Mouse (Mus musculus) embryo, embryonic 9.5 days (tissue): ENCODE data around the gene Ddx42.

Source experiments
- DNase-seq: peaks from one replicate; pipeline ENCODE4 v3.0.0-alpha.2; 2017; ENCODE audit errors: extremely low spot score

Ddx42 gene

DNA sequence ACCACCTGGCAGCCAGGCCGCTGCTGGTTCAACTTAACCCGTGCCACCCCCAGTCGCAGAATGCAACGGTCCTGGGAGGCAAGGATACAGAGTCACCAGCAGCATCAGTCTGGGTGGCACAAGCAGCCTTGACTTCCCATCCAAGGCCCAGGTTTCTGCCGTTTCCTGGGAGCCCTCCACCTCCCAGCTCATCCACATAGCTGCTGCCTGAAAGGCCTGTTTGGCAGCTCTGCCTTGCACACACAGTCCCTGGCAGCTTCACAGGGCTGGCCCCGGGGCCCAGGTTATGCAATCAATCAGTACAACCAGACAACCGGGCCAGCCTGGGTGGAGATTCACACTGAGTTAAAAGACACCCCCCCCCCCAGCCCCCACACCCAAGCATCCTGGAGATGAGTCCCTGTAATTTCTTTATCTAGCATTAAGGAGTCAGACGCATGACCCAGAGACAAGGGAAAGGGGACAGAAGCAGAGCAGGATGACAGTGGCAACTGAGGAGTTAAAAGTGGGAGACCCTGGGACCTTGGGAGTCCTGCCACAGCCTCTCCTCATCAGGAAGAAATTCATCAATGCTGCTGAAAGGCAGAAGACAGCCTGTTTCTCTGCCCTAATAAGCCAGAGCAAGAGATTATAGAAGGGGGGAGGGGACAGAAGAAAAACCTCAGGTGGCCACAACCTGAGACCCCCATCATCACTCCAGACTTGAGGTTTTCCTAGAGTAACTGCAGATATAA is 51.8 kb downstream of the Ddx42 start:
- DNase-seq: peak; percentile 60

DNA sequence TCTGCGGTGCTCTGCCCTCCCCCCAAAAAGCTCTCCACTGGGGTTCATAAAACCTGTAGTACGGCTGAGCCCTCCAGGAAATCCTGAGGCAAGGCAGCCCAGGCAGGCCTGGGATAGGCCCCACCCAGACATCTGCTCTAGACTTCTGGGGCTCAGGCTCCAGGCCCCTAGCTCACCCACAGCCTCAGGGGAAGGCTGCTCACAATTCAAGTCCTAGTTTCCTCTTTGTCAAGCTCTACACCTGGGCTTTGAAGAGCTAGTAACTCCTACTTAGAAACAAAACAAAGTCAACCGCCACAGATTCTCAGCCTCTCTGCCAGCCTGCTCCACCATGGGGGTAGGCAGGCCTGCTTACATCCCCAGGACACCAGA is 52.3 kb downstream of the Ddx42 start:
- DNase-seq: peak; percentile 40

DNA sequence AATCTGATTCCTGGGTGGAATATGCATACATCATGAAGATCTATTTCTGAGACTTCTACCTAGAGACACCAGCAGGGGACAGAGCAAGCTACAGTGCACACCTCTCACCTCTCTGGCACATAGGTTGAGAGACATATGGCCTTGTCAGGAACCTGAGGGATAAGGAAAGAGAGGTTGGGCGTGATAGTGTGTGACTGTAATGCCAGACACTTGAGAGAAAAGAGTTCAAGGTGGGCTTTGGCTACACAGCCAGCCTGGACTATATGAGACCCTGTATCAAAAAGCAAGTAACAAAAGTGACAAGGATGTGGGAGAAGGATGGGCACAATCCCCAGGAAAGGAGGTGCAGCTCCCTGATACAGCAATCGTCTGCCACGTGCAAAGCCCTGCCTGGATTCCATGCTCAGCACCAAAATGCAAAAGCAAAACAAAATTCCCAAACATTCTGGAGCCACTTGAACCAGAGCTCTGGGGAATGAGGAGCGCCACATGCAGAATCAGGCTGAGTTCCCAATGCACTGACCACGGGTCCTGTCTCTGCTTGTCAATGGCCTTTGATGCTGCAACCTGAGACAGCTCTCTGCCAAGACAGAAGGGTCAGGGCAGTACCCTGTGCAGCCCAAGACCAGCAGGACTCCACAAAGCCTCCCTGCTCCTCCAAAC is 54.5 kb downstream of the Ddx42 start:
- DNase-seq: peak; percentile 36

DNA sequence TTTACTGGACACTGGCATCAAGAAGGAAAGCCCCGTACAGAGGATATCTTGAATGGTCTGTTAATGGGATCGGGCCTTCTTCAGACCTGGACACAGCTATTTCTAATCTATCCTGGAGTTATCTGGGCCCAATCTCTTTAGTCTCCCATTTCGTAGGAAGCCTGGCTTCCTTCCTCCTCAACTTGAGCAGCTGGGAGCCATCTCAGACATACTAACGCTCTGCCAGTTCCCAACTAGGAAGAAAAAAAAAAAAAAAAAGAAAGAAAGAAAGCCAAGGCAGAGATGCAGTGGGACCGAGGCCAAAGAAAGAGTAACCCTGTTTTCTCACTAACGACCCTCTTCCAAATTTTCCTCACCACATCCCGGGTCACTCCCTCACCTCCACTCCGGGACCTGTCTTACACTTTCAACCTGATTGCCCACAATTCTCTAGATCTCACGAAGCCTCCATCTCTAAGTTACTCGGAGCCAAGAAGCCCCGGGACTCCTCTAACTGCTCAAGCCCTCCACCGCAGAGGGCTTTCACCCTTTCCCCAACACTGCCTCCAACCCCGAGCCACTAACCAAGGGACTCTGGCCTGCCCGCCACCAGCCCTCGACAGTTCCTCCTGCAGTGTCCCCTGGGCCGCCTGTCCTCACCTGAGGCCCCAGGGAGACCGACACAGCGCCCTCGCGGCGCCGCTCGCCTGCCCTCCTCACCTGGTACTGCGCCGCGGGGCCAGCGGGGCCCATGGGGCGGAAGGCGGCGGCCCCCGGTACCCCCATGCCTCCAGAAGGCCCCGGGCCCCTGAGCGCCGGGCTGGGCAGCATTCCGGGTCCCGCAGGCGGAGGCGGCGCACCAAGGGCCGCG is 55.3 kb downstream of the Ddx42 start:
- no peak for DNase-seq

DNA sequence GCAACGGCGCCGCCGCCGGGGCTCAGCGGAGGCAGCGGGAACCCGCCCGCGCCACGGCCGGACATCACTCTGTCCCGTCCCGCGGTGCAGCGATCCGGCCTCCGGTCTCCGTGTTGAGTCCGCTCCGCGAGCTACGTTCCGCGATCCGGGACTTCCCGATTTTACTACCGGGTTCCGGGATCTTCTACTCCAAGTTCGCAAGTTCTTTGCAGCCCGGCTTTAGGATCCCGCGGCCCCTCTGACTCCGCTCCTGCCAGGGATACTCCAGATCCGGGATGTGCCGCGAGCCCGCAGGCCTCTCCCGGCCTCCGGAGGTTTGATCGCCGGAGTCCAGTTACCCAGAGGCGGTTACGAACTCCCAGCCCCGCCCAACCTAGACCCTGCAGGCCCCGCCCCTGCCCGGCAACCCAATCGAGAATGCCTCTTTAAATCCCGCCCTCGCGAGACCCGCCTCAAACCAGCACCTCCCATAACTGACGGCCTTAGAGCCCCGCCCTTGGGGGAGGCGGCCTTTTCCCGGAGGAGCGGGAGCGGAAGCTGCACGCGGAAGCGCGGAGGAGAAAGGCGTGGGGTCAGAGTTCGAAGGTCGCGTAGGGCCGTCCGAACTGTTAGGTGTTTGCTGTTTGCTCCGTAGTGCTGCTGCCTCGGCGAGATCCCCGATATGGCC is 56.1 kb downstream of the Ddx42 start, which contains the start of gene Smarcd2:
Gene Smarcd2 (minus strand): TSS at position 329 of the 667 bp plus-strand sequence.
- DNase-seq: peak; percentile 100

DNA sequence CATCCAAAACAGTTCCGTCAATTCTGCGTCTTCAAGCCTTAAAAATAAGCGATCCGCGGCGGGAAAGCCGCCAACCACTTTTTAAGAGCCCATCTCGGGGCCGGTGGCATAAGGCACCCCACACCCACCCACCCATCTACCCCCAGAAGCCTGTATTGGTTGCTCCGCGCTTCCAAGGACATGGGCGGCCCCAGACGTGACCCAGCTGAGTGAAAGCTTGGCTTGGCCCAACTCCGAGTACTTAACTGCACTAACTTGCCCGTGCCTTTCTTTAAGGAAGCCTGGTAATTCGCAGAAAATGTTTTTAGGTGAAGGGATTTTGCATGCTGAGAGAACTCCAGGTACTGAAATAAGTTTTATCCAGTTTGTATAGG is 56.6 kb downstream of the Ddx42 start:
- no peak for DNase-seq

DNA sequence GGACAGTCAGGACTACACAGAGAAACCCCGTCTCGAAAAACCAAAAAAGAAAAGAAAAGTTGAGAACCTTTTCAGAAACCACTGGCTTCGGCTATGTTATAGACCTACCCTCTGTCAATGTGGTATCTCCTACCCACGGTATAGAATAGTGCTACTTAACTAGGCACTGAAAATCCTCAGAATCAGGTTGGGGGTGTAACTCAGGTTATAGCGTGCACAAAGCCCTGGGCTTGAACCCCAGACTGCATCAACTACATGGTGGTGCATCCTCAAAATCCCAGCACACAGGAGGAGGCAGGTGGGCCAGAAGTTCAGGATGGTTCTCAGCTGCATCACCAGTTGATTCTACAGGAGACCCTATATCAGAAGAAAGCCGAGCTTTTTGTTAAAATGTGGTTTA is 57.1 kb downstream of the Ddx42 start:
- no peak for DNase-seq

DNA sequence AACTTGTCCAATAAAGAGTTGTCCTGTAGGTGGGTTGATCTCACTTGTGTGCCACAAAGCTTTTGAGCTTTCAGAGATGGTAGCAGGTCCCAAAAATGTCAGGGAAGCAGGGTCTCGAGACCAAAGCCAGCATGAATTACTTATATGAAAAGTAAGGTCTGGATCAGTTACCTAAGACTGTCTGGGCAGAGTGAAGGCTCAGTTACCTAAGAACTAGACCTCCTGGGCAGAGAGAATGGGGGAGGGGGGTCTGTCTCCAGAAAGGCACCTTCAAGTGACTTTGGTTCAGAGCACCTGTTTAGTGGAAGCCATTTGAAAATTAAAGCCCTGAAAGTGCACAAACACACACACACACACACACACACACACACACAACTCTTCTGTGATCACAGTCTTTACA is 57.6 kb downstream of the Ddx42 start:
- DNase-seq: no peak

DNA sequence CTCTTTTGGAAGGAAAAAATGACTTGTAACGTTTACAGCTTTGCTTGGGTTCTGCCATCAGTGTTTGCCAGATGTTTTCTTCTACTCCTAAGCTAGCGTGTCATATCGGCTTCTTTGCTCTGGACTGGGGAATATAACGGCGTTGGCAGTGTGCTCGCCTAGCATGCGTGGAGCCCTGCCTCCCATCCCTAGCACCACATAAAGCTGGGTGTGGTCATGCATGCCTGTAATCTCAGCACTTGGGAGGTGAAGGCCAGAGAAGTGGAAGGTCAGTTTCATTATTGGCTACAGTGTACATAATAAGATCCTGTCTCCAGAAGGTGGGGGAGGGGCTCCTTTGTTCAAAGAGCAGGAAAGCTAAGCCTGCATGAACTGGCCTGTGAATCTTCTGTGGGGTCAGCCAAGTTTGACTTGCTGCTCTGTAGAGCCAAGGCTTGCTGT is 58.3 kb downstream of the Ddx42 start:
- no peak for DNase-seq

DNA sequence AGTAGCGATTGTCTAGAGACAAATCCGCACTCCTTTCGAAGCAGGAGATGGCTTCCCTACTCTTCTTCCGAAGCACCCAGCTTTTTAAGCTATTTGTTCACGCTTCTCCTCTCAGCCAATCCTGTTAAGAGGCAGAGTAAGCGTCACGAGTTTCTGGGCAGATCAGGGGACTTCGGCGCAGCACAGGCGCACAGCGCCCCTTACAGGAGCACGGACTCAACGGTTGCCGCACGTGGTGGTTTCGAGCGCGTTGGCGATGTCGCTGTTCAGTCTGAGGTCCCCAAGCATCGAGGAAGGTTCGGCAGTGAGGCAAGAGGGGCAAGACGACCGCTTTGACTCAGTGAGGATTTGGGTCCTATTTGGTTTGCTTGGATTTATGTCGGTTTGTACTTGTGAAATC is 59.7 kb downstream of the Ddx42 start, which contains the start of gene Tcam1:
Gene Tcam1 (plus strand): TSS at position 219 of the 400 bp plus-strand sequence.
- DNase-seq: peak; percentile 92

DNA sequence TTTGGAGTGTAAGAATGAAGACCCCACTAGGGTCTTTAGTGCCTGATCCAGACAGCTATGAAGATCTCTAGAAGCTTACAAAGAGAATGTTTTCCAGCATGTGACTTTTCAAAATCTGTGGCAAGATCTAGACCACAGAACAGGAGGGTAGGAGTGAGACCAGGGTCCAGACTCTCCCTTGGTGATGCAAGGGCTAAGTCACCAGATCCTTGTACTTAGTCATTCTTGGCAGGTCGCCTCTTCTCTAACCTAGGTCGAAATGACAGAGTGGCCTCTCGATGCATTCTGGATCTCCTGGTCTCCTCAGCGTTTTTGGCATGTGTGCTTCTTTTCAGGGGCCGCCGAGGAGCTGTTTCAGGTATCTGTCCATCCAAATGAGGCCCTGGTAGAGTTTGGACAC is 65.7 kb downstream of the Ddx42 start:
- no peak for DNase-seq

DNA sequence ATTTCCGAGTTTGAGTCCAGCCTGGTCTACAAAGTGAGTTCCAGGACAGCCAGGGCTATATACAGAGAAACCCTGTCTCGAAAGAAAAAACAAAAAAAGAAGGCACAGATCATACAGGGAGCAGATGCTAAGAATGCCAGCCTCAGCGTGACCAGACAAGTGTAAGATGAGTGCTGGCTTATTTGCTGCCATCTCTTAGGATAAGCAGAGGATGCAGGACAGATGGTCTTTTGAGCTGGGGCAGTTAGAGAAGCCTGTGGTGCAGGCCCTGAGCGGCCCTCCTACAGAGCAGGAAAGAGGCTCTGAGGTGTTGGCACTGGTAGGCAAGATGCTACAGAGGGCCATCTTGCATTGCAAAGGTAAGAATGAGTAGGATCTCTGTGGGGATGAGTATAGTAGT is 66.6 kb downstream of the Ddx42 start:
- DNase-seq: no peak

DNA sequence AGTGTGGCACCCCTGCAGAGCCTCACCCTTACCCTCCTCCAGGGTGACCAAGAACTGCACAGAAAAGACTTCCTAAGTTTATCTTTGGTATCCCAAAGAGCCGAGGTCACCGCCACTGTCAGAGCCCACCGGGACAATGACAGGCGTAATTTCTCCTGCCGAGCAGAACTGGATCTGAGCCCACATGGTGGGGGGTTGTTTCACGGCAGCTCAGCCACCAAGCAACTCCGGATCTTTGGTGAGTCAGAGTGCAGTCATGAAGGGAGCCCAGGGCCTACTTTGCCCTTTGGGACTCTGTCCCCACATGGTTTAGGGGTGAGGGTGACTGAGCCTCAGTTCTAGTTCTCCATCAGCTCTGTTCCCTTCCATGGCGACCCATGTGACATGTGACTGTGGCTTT is 67.4 kb downstream of the Ddx42 start:
- no peak for DNase-seq

DNA sequence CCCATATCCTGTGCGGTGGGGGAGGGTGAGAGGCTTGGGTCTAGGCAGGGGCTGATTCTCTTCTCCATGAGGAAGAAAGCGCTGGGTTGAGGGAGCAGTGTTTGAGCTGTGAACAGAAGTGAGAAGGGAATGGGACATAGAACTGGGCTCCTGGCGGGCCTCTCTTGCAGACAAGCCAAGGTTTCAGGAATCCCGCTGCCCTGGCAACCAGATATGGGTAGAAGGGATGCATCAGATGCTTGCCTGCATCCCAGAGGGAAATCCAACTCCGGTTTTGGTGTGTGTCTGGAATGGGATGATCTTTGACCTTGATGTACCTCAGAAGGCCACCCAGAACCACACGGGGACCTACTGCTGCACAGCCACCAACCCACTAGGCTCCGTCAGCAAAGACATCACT is 69.5 kb downstream of the Ddx42 start:
- DNase-seq: no peak

DNA sequence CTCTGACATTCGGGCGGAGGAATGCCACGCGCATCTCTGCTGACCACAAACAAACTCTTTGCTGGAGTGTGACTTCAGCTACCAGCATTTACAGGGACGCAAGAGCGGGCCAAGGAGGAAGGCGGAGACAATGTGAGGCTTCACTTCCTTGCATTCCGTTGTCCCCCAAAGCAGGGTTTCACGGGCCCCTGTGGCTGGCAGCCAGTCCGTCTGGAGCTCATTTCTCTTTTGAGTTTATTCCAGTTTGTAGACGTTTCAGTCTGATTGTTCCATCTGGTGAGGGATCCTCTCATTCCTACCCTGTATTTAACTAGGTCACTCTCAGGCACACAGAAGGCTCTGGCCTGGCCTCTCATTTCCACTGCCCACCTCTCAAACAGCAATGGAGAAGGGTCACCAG is 70.3 kb downstream of the Ddx42 start:
- DNase-seq: no peak

DNA sequence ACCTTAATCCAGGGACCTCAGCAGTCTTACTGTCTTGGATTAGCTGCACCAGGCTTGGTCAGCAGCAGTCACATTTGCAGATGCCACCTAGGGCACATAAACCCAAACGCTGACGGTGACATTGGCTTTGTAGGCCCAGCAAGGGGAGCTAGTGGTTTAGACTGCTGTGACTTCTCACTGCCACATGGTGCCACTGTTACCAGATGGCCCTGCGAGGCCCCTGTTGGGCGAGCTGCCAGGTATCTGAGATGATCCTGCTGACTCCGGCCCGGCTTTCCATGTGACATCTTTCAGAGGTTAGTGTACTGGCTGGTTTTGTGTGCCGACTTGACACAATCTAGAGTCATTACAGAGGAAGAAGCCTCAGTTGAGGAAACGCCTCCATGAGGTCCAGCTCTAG is 72.6 kb downstream of the Ddx42 start:
- no peak for DNase-seq

DNA sequence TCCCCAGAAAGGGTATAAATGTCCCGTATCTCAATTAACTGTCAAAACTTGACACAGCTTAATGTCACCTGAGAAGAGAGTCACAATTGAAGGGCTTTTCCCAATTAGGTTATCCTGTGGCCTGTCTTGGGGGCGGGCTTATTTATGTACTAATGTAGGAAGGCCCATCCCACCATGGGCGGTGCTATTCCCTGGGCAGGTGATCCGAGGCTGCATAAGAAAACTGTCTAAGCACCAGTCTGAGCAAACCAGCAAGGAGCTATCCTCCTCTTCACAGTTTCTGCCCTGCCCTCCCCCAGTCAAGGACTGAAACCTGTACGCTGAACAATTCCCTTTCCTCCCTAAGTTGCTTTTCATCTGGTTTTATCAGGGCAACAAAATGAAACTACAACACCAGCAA is 73.7 kb downstream of the Ddx42 start:
- no peak for DNase-seq

DNA sequence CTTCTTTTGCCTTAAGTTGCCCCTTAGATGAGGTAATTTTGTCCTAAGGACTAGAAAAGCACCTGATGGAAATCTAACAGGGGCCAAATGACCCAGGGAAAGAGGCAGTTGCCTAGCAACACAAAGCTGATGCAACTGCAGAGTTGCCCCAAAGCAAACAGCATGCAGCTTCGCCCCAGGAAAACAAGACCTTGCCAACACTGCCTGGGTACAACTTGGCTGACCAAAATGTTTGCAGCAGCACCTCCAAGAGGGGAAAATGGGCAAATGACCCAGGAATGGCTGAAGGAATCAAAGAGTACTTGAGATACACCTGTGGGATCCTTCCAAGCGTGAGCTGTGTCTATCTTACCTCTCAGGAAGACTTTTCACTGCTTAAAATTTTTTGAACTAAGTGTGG is 75.1 kb downstream of the Ddx42 start:
- DNase-seq: no peak
